Mouse (Mus musculus) layer of hippocampus, postnatal 14 days (tissue): Measurements from ENCODE around the gene Supt6. TPM values are rescaled to one million over a fixed set of nuclear protein-coding genes. Genes with fewer than 3 reads are reported as not detected.

Experiments used
- DNase-seq, 2 experiments: peaks; one replicate each; pipeline ENCODE4 v3.0.0; 2021 to 2022; ENCODE audit warnings: low spot score in 2 of 2, mixed read lengths in 1 of 2
- total RNA-seq, 2 experiments: library from RNA; stranded (reverse); gene quantifications; 2 replicates each; pipeline ENCODE4 v1.2.3; 2021

The Supt6 gene
- total RNA-seq, 2 experiments from 2014 or later = 102 to 112 TPM

DNA sequence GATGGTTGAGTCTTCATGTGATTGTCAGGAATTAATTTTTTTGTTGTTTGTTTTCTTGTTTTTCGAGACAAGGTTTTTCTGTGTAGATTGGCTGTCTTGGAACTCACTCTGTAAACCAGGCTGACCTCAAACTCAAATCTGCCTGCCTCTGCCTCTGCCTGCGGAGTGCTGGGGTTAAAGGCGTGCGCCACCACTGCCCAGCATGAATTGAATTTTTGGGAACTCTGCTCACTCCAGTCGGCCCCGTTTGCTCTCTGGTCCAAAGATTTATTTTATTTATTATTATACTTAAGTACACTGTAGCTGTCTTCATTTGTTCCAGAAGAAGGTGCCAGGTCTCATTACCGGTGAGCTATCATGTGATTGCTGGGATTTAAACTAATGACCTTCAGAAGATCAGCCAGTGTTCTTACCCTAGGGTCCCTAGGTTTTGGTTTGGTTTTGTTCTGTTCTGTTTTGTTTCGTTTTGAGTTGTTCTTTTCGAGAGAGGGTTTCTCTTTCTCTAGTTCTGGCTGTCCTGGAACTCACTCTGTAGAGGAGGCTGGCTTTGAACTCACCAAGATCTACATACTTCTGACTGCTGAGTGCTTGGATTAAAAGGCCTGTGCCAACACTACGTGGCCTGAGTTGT lies 61.8 kb downstream of the Supt6 start:
- DNase-seq = no peak

DNA sequence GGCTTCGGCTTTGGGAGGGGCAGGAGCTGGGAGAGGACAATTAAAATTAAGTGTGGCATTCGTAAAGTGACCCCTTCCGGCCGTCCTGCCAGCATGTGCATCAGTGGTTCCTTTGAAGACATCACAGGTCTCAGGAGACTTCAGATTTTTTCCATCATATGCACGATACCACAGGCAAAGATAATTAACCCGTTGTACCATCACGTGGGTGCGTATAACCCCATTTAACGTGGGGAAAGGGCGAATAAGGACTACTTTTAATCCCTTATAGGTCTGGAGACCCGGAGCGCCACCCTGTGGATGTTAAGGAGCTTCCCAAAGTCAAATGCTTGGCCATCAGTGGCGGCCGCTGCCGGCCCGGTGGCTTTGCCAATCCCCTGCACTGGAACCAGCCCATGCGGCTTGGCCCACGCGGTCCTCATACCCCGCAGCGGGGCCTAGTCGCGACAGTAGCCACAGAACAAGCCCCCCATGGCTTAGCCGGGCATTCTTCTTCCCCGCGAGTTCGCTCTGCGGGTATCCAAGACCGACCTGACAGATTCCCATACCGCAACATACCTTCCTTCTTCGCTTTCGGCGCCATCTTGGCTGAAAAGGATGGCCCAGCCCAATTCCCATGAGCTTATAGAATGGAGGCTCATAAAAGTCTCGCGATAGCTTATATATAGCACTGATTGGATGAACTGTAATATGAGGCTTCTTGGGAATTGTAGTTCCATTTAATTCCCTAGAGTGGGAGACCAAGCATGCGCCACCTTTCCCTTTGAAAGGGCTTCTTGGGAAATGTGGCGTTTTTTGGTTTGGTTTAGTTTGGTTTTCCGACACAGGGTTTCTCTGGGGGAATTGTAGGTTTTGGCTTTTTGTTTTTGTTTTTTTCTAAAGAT lies 62.6 kb downstream of the Supt6 start, which contains the start of gene Rpl23a:
TSS of gene Rpl23a (minus strand) at position 624 of the 884 bp plus-strand sequence.
- peak; percentile 84 to 93 for DNase-seq

GRCm38 (mm10) chr11:78182450-78182849 lies 63.3 kb downstream of the Supt6 start:
- no peak for DNase-seq

GRCm38 (mm10) chr11:78181830-78182357 lies 63.9 kb downstream of the Supt6 start:
- no peak for DNase-seq

DNA sequence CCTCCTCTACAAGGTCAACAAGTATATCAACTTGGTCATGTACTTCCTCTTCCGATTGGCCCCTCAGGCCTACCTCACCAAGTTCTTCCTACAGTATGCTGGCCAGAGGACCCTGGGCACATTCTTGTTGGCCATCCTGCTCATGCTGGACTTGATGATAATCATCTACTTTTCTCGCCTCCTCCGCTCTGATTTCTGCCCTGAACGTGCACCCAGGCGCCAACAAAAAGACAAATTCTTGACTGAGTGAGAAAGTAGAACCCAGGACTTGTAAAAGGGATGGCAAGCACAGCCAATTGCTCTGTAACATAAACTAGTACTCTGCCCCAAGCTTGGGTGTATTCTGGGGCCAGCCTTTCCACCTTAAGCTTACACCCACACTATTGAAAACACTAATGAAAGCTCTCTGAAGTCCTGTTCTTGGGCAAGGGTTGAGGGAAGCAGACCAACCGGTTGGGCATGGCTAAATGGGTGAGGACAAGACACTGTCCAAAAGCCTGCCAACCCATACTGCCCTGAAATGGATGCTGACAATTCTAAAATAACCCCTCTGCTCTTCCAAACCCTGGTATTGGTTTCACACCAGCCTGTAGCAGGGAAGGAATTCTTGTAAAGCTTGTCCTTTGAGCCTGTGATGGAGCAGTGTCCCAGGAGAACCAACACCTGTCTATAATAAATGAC lies 65.6 kb downstream of the Supt6 start:
- no peak for DNase-seq

- no peak for DNase-seq
Measured at GRCm38 (mm10) chr11:78179438-78179999, 66.3 kb downstream of the Supt6 start.

DNA sequence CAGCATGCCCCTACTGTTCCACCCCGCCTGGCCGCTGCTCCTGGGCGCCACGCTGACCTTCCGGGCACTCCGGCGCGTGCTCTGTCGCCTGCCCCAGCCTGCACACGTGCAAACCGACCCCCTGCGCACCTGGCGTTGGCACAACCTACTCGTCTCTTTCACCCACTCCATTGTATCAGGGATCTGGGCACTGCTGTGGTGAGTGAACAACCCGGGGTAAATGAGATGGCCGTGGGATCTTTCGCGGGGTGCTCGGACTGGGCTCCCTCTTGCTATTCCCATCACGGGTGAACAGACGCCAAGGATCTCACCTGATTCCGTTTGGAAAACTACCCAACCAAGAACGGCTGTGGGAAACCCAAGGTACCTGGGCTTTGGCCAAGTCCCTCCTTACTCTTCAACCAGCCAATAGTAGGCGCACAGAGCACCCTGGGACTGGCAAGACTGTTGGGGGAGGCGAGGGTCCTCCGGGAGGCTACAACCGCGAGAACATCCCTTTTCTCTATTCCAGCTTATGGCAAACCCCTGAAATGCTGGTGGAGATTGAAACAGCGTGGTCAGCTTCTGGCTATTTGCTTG lies 66.8 kb downstream of the Supt6 start:
- DNase-seq = peak; percentile 69 to 85

- peak; percentile 96 for DNase-seq
Measured at GRCm38 (mm10) chr11:78177903-78178858, 67.6 kb downstream of the Supt6 start.

- no peak for DNase-seq
Measured at GRCm38 (mm10) chr11:78177437-78177836, 68.3 kb downstream of the Supt6 start.

DNA sequence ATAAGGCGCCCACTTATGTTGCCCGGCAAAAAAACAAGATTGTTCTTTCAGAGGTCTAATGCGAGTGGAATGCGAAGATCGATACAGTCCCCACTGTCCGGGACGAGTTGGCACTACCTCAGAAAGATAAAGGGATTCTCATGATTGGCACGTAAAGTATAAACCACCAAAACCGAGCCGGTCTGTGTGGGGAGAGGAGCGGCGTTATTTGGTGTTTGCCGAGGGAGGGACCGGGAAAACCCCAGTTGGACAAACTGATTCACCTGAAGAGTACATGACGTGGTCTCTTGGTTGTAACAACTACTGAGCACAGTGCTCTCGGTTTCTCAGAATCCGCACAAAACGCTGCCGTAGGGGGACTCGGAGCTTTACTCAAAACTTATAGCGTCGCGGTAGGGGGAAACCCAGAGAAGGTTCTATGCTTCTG lies 68.9 kb downstream of the Supt6 start:
- no peak for DNase-seq

GRCm38 (mm10) chr11:78176402-78176862 lies 69.4 kb downstream of the Supt6 start, which contains the start of the genes Nek8 and Tlcd1:
Gene Nek8, minus strand, starts transcription at chr11:78176675.
Gene Tlcd1, plus strand, starts transcription at chr11:78176711.
- peak; percentile 83 to 84 for DNase-seq

DNA sequence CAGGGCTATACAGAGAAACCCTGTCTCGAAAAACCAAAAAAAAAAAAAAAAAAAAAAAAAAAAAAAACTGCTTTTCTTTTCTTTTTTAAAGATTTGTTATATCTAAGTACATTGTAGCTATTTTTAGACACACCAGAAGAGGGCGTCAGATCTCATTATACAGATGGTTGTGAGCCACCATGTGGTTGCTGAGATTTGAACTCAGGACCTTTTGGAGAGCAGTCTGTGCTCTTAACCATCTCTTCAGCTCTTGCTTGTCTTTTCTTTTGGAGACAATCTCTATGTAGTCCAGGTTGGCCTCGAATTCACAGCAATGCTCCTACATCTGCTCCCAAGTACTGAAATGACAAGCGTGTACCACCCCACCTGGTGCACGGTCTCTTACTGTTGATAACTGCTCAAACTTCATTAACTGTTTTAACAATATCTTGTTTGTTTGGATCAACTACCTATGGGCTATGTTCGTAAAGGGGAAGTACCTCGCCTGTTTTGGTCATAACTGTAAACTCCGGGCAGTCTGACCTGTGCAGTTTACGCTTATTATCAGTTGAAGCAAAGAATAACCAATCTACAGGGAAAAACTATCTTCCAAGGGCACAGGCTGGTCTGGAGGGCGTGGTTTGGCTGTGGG lies 69.9 kb downstream of the Supt6 start:
- DNase-seq = no peak

- DNase-seq = no peak
Measured at GRCm38 (mm10) chr11:78174506-78174905, 71.3 kb downstream of the Supt6 start.

DNA sequence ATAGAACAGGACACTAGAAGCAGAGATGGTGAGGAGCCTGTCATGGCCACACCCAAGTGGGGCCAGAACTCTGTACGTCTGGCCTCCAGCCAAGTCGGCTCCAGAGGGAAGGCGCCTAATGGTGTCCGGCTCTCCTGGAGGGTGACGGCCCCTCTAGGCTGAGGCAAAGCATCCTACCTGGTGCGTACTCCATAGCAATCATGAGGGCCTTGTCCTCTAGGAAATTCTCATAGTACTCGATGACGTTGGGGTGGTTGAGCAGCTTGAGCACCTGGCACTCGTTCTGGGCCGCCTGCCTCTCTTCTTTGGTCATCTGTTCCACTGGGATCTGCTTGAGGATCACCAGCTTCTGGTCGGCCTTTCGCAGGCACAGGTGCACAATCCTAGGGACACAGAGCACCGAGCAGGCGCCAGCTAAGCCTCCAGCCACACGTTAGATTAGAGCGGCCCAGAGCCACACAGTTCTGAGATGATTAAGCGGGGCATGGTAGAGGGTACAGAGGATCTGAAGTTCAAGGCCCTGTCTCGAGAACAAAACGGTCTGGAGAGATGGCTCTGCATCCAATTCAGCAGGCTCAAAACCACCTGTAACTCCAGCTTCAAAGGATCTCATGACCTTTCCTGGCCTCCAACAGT lies 72.9 kb downstream of the Supt6 start:
- DNase-seq = no peak

DNA sequence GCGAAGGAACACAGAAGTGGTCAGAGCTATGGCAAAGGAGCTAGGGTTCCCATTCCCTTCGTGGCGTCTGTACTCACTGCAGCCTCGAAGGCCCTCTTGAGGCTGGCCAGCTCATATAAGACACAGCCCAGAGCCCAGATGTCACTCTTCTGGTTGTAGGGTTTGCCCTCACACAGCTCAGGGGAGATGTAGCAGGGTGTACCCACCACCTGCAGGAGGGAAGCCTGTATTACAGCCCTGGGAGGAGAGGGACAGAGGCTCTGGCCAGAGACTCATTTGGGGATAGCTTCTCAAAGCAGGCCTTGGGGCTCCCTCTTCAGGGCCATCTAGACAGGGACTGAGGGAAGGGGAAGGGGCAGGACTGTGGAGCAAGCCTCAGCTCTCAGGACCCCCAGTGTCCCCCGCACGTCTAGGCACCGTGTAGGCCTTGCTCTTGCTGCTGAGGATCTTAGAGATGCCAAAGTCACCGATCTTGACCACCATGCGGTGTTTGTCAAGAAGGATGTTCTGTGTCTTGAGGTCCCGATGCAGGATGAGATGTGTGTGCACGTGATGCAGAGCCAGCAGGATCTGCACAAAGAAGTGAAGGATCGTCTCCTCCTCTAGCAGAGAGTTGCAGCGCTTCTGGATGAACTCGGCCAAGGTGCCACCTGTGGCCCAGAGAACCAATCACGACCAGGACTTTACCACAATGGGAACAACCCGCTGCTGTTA lies 73.6 kb downstream of the Supt6 start:
- no peak for DNase-seq

DNA sequence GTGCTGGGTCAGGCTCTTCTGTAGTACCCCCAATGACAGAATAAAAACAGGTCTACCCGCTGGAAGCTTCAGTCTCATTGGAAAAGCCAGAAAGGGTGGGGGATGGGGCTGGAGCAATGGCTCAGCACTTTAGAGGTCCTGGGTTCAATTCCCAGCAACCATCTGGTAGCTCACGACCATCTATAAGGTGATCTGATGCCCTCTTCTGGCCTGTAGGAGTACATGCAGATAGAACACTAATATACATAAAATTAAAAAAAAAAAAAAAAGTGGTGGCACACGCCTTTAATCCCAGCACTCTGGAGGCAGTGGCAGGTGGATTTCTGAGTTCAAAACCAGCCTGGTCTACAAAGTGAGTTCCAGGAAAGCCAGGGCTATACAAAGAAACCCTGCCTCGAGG lies 74.5 kb downstream of the Supt6 start:
- DNase-seq = no peak

DNA sequence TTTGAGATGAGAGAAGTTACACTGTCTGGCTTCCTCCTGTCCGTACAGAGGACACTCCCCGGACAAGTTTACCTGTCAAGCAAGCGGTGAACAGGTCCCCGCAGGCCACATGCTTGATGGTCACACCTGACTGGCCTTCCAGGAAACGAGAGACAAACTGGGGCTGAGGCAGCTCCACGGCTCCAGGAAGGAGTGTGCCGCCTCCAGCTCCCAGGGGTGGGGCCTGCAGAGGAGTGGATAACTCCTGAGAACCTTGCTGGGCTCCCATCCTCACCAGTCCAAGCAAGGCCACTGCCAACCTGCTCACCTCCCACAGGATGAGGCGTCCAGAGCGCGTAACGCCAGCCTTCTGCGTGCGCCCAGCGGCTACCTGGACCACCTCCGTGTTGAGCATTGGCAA lies 75.5 kb downstream of the Supt6 start:
- DNase-seq = no peak
